Comparison of ENCODE assay signal across 9 mouse cellular contexts in genomic region chr2:6594736-6595135, GRCm38 (mm10).
DNase-seq lines count a peak whose midpoint lies in the region; ATAC-seq lines count a peak whose summit lies in the region.
"Had no signal": no experiment of that assay in that cellular context is flagged by ENCODE, and none has a peak within 500 bp of the region (broad histone marks: within the 10 kb centered on the region; RNA-seq: fewer than 3 reads in every experiment).

No protein-coding gene starts in this region.

- H3K4me1 ChIP-seq in hindbrain, embryonic 11.5 days (replicated peaks; ENCODE audit: control insufficient read depth, insufficient read depth, low read length): no peaks in the 10 kb centered on the region
- peaks cover 9% of the 10 kb centered on the region for H3K4me1 ChIP-seq in midbrain, embryonic 14.5 days (ENCODE audit: control insufficient read depth, insufficient read depth, low read length)
- H3K4me1 ChIP-seq: liver, embryonic 13.5 days had no signal

- H3K9ac ChIP-seq in hindbrain, embryonic 11.5 days (ENCODE audit: low read depth, low read length): no peak overlapping the region
- H3K9ac ChIP-seq in midbrain, embryonic 14.5 days (replicated peaks; ENCODE audit: low read length): no peak overlapping the region
- H3K9ac ChIP-seq: liver, embryonic 13.5 days had no signal

- no peak overlapping the region for H3K4me2 ChIP-seq in hindbrain, embryonic 11.5 days (replicated peaks; ENCODE audit: low read depth, low read length)
- no peak overlapping the region for H3K4me2 ChIP-seq in midbrain, embryonic 14.5 days (ENCODE audit: low read length)
- H3K4me2 ChIP-seq: liver, embryonic 13.5 days had no signal

- no peaks in the 10 kb centered on the region for H3K36me3 ChIP-seq in hindbrain, embryonic 11.5 days (ENCODE audit: control insufficient read depth, insufficient read depth, low read length)
- H3K36me3 ChIP-seq in midbrain, embryonic 14.5 days (ENCODE audit: control insufficient read depth, insufficient read depth, low read length): peaks cover 27% of the 10 kb centered on the region
- H3K36me3 ChIP-seq: liver, embryonic 13.5 days had no signal

- H3K27me3 ChIP-seq in hindbrain, embryonic 11.5 days (ENCODE audit: control insufficient read depth, insufficient read depth, low read length): no peaks in the 10 kb centered on the region
- no peaks in the 10 kb centered on the region for H3K27me3 ChIP-seq in midbrain, embryonic 14.5 days (ENCODE audit: control insufficient read depth, insufficient read depth, low read length)
- H3K27me3 ChIP-seq: liver, embryonic 13.5 days had no signal

- DNase-seq in R1 (ENCODE audit: low read depth, low spot score): peak; percentile 34
- DNase-seq in cerebellum, adult 8-10 months: peak; percentile 20
- peak; percentile 45 for DNase-seq in hindbrain, embryonic 11.5 days (ENCODE audit: low spot score)
- peak; percentile 67 for DNase-seq in midbrain, embryonic 14.5 days
- DNase-seq in lung, postnatal 4 days: no peak
- no peak for DNase-seq in B cell, adult 2 months
- no peak for DNase-seq in kidney, adult 11 months
- no peak for DNase-seq in thymus, postnatal 10 days (ENCODE audit: low spot score in 2 of 2)
- DNase-seq: liver, embryonic 13.5 days had no signal

- peak; percentile 95 for ATAC-seq in hindbrain, embryonic 11.5 days (ENCODE audit: low FRiP score)
- ATAC-seq in midbrain, embryonic 14.5 days (ENCODE audit: low FRiP score, low TSS enrichment): peak; percentile 79; the same call in 1 of the 2 replicates

- WGBS in hindbrain, embryonic 11.5 days: 18% methylated on average over 1 of the region's 1 CpGs
- WGBS in midbrain, embryonic 14.5 days: 0% methylated on average over 1 of the region's 1 CpGs

- no peak overlapping the region for H3K4me3 ChIP-seq in hindbrain, embryonic 11.5 days (ENCODE audit: low read depth, low read length)
- H3K4me3 ChIP-seq in midbrain, embryonic 14.5 days (replicated peaks; ENCODE audit: low read depth, low read length): no peak overlapping the region
- H3K4me3 ChIP-seq: liver, embryonic 13.5 days had no signal

- peak overlapping the region; percentile 51; the same call in 1 of the 2 replicates for H3K27ac ChIP-seq in hindbrain, embryonic 11.5 days (ENCODE audit: low read depth, low read length)
- H3K27ac ChIP-seq in midbrain, embryonic 14.5 days (replicated peaks; ENCODE audit: low read depth, low read length): peak overlapping the region; percentile 60
- H3K27ac ChIP-seq: liver, embryonic 13.5 days had no signal

- no peaks in the 10 kb centered on the region for H3K9me3 ChIP-seq in hindbrain, embryonic 11.5 days (ENCODE audit: control insufficient read depth, low read length)
- H3K9me3 ChIP-seq in midbrain, embryonic 14.5 days (ENCODE audit: control insufficient read depth, low read length): no peaks in the 10 kb centered on the region
- H3K9me3 ChIP-seq: liver, embryonic 13.5 days had no signal

Comparison
In these comparisons a context has a peak if more than half of its experiments do, and no peak if none do; other contexts are left out.
1. DNase-seq: peak in R1 (single experiment), cerebellum, adult 8-10 months (single experiment), hindbrain, embryonic 11.5 days (single experiment) and midbrain, embryonic 14.5 days (single experiment); none in lung, postnatal 4 days (0 of 2), B cell, adult 2 months (0 of 2), kidney, adult 11 months (single experiment) and thymus, postnatal 10 days (0 of 2).